Comparison of ENCODE assay signal across 25 mouse cellular contexts in genomic region chr4:137453234-137453767, GRCm38 (mm10). TPM values are rescaled to one million over a fixed set of nuclear protein-coding genes. Genes with fewer than 3 reads are reported as not detected.
A peak's percentile ranks its signal among the peaks of the same experiment; 100 is the strongest.
DNase-seq lines count a peak whose midpoint lies in the region; ATAC-seq and TF ChIP-seq lines count a peak whose summit lies in the region.
"Had no signal": no experiment of that assay in that cellular context is flagged by ENCODE, and none has a peak within 500 bp of the region (broad histone marks: within the 10 kb centered on the region; RNA-seq: fewer than 3 reads in every experiment).

Gene 1700013G24Rik (plus strand): TSS chr4:137453284.

- H3K4me1 ChIP-seq in limb, embryonic 14.5 days (ENCODE audit: control insufficient read depth, insufficient read depth, low read length): peaks cover 4% of the 10 kb centered on the region
- peaks cover 8% of the 10 kb centered on the region for H3K4me1 ChIP-seq in limb, embryonic 10.5 days
- peaks cover 68% of the 10 kb centered on the region for H3K4me1 ChIP-seq in E14TG2a.4 (replicated peaks; ENCODE audit: low read depth, low read length)

- peak; percentile 12; the same call in 1 of the 2 replicates for ATAC-seq in limb, embryonic 14.5 days (ENCODE audit: low FRiP score, low read depth)
- no peak for ATAC-seq in CD4-positive, CD25-positive, alpha-beta regulatory T cell, adult 4 months
- ATAC-seq: forebrain, embryonic 14.5 days; hindbrain, embryonic 16.5 days; inflammation-experienced regulatory T-cells, adult 6 months; intestine, postnatal 0 days had no signal

- 78% methylated on average over 8 of the region's 8 CpGs for WGBS in limb, embryonic 14.5 days
- WGBS in limb, embryonic 10.5 days: 74% methylated on average over 8 of the region's 8 CpGs

- no peak within 1 kb of the TSS for H3K27ac ChIP-seq in limb, embryonic 14.5 days (replicated peaks; ENCODE audit: low read depth, low read length)
- no peak within 1 kb of the TSS for H3K27ac ChIP-seq in limb, embryonic 10.5 days
- H3K27ac ChIP-seq: embryonic facial prominence, embryonic 12.5 days; heart, embryonic 15.5 days had no signal

- no peaks in the 10 kb centered on the region for H3K27me3 ChIP-seq in limb, embryonic 14.5 days (ENCODE audit: control insufficient read depth, insufficient read depth, low read length)
- no peaks in the 10 kb centered on the region for H3K27me3 ChIP-seq in limb, embryonic 10.5 days (ENCODE audit: low read depth, poor library complexity, severe bottlenecking)
- H3K27me3 ChIP-seq in E14TG2a.4 (ENCODE audit: insufficient read depth, low read length): no peaks in the 10 kb centered on the region
- H3K27me3 ChIP-seq: embryonic facial prominence, embryonic 12.5 days; heart, embryonic 15.5 days had no signal

- no peak within 1 kb of the TSS for H3K9ac ChIP-seq in limb, embryonic 14.5 days (ENCODE audit: low read depth, low read length, severe bottlenecking)
- H3K9ac ChIP-seq: embryonic facial prominence, embryonic 12.5 days; heart, embryonic 15.5 days had no signal

- no peaks in the 10 kb centered on the region for H3K9me3 ChIP-seq in limb, embryonic 14.5 days (ENCODE audit: control insufficient read depth, low read length)
- no peaks in the 10 kb centered on the region for H3K9me3 ChIP-seq in limb, embryonic 10.5 days (replicated peaks)
- H3K9me3 ChIP-seq in E14TG2a.4 (ENCODE audit: low read length): no peaks in the 10 kb centered on the region
- H3K9me3 ChIP-seq: embryonic facial prominence, embryonic 12.5 days; heart, embryonic 15.5 days had no signal

- H3K4me3 ChIP-seq in limb, embryonic 14.5 days (replicated peaks; ENCODE audit: low read length): no peak within 1 kb of the TSS
- no peak within 1 kb of the TSS for H3K4me3 ChIP-seq in limb, embryonic 10.5 days
- peak within 1 kb of the TSS; percentile 35 for H3K4me3 ChIP-seq in E14TG2a.4 (replicated peaks; ENCODE audit: low read length)
- H3K4me3 ChIP-seq: embryonic facial prominence, embryonic 12.5 days; heart, embryonic 15.5 days had no signal

- no peak for TF ChIP-seq POLR2A in limb, embryonic 14.5 days (IDR thresholded peaks at IDR 0.05; ENCODE audit: borderline replicate concordance, extremely low read depth, insufficient read depth, insufficient read length)

- DNase-seq in heart, adult 11 months: peak; percentile 79
- no peak for DNase-seq in heart, adult 18-20 months
- DNase-seq in limb, embryonic 14.5 days (ENCODE audit: low spot score): no peak
- DNase-seq in limb, embryonic 10.5 days (ENCODE audit: low spot score): no peak
- DNase-seq: adrenal gland, postnatal 10 days; cerebellum, adult 11 months; cerebellum, adult 8-10 months; cerebellum, postnatal 14 days; embryo, embryonic 11 days; gastrocnemius, postnatal 36 days; heart, postnatal 14 days had no signal

- H3K4me2 ChIP-seq in limb, embryonic 14.5 days (replicated peaks; ENCODE audit: low read depth, low read length, severe bottlenecking): no peak within 1 kb of the TSS
- H3K4me2 ChIP-seq: embryonic facial prominence, embryonic 12.5 days; heart, embryonic 15.5 days had no signal

- H3K36me3 ChIP-seq in limb, embryonic 14.5 days (ENCODE audit: control insufficient read depth, insufficient read depth, low read length): no peaks in the 10 kb centered on the region
- H3K36me3 ChIP-seq in limb, embryonic 10.5 days: no peaks in the 10 kb centered on the region
- no peaks in the 10 kb centered on the region for H3K36me3 ChIP-seq in E14TG2a.4 (ENCODE audit: insufficient read depth, low read length)
- H3K36me3 ChIP-seq: embryonic facial prominence, embryonic 12.5 days; heart, embryonic 15.5 days had no signal

- no peak for TF ChIP-seq CTCF in E14TG2a.4 (conservative IDR thresholded peaks at IDR 0.05; ENCODE audit: low read length)

RNA-seq across cellular contexts. Expression of gene 1700013G24Rik, which starts in this region (rescaled TPM):
- not detected for total RNA-seq in heart, adult 18-20 months (2021)
- polyA plus RNA-seq in limb, embryonic 14.5 days (2012; rRNA removed): 0.23 and 0.26 TPM in 2 replicates
- polyA plus RNA-seq in limb, embryonic 14.5 days (2014; fragmentation: Nextera tagmentation; extraction: Ambion mirVana): 0.30 TPM in 1 of 2 replicates, not detected in the other
- polyA plus RNA-seq in limb, embryonic 10.5 days (2016; fragmentation: Nextera tagmentation; extraction: Ambion mirVana): not detected in 2 replicates
- not detected for polyA plus RNA-seq in CD4-positive, CD25-positive, alpha-beta regulatory T cell, adult 4 months (2017; shearing (Covaris generic))
- total RNA-seq: adrenal gland, postnatal 10 days; adrenal gland, postnatal 4 days; common myeloid progenitor, adult 5-6 weeks; gastrocnemius, adult 8-10 months; gastrocnemius, postnatal 36 days; heart, postnatal 14 days; hematopoietic stem cell, adult 5-6 weeks; MEL had no signal
- polyA plus RNA-seq: brain, embryonic 14.5 days; embryonic facial prominence, embryonic 12.5 days; forebrain, embryonic 14.5 days; heart, embryonic 15.5 days; hindbrain, embryonic 16.5 days; inflammation-experienced regulatory T-cells, adult 6 months; intestine, postnatal 0 days had no signal

Comparison
In these comparisons a context has a peak if more than half of its experiments do, and no peak if none do; other contexts are left out.
1. Peak in ATAC-seq in limb, embryonic 14.5 days; RNA of the gene not detected or under 1 TPM.